Mouse (Mus musculus): ENCODE data around the gene Asic2. TPM values are rescaled to one million over a fixed set of nuclear protein-coding genes. Genes with fewer than 3 reads are reported as not detected.

The Asic2 gene
- polyA plus RNA-seq, 1 experiment from 2014 or later: 0.06 TPM

DNA sequence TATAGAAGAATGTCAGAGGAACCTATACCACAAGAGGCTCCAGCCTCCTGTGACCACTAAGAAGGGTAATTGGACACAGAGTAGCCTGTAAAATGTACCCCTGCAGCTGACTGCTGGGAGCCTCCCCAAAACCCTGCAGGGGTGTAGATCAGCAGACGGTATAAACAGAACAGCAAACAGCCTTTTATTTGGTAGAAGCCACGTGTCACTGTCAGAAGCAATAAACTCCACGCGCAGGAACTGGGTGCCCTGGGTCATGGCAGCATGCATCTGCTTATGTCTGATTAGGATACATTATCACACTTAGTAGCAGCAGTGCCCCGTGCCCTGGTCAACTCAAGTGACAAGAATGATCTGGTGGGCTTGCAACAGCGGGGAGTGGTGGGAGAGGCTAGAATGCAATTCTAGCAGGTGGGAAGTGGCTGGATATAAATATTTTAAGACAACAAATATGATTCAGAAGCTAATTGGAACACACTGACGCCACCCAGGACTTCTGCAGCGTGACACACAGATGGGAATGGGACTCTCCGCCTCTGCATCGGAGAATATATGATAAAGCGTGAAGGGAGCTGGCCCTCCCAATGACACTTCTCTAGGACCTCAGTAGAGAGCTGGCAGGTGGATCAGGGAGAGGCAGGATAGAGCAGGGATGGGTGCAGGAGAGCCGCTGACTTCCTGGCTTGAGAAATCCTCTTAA lies 912.7 kb downstream of the Asic2 start:
- no peaks in the 10 kb centered on the region for H3K27me3 ChIP-seq (replicated peaks)
- H3K9me3 ChIP-seq (replicated peaks): no peaks in the 10 kb centered on the region
- peaks cover 16% of the 10 kb centered on the region for H3K4me1 ChIP-seq (replicated peaks)
- H3K4me3 ChIP-seq: no peak overlapping the region
- H3K36me3 ChIP-seq: no peaks in the 10 kb centered on the region
- no peak for ATAC-seq (ENCODE audit: insufficient number of reproducible peaks, low FRiP score)
- H3K27ac ChIP-seq (ENCODE audit: poor library complexity, severe bottlenecking): no peak overlapping the region
- no peak overlapping the region for H3K4me2 ChIP-seq
- 64% methylated on average over 12 of the region's 12 CpGs for WGBS
- H3K9ac ChIP-seq: no peak overlapping the region

DNA sequence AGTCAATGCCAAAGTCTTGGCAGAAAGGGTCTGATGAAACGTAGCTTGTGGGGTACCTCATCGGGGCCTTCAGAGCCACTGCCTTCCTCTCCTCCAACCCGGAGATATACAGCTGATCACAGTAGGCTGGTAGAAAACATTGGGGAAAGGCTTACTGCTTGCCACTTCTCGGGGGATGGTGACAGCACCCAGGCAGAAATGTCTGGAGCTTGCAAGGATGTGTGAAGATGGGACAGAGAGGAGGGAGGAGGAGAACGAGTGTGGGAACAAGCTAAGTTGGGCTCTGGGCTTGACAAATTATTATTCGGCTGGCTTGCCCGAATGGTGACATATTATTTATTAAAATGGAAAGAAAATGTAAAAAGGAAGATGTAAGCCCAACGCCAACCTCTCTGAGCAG lies 914.4 kb downstream of the Asic2 start:
- WGBS: 83% methylated on average over 8 of the region's 8 CpGs
- no peak for ATAC-seq (ENCODE audit: insufficient number of reproducible peaks, low FRiP score)
- no peak overlapping the region for H3K27ac ChIP-seq (ENCODE audit: poor library complexity, severe bottlenecking)
- no peaks in the 10 kb centered on the region for H3K9me3 ChIP-seq (replicated peaks)
- peaks cover 11% of the 10 kb centered on the region for H3K4me1 ChIP-seq (replicated peaks)
- no peak overlapping the region for H3K4me3 ChIP-seq
- H3K4me2 ChIP-seq: no peak overlapping the region
- no peaks in the 10 kb centered on the region for H3K27me3 ChIP-seq (replicated peaks)
- H3K9ac ChIP-seq: no peak overlapping the region
- H3K36me3 ChIP-seq: no peaks in the 10 kb centered on the region

DNA sequence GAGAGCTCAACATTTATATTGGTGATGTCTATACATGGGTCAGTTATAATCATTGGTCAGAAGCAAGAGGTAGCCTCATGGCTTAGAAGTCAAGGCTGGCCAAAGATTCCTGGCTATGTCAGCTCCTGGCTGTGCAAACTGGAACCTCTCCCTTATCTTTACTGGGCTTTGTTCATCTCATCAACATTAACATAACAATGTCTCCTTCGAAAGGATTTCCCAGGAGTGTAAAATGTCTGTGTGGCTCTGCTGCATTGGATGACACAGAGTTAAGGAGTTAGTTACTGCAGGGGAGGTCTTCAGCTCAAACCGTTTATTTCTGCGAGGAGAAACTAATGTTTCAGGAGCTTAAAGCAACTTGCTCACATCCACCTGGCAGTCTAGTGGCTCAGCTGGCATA lies 926.6 kb downstream of the Asic2 start:
- Histone ChIP-seq H3K4me2 (no peak overlapping the region), H3K4me3 (no peak overlapping the region), H3K4me1 (replicated peaks) (no peaks in the 10 kb centered on the region), H3K9ac (no peak overlapping the region), H3K9me3 (replicated peaks) (no peaks in the 10 kb centered on the region), H3K27ac (ENCODE audit: poor library complexity, severe bottlenecking) (no peak overlapping the region), H3K36me3 (no peaks in the 10 kb centered on the region), H3K27me3 (replicated peaks) (peaks cover 4% of the 10 kb centered on the region; the same call in 1 of the 2 replicates)
- WGBS: 65% methylated on average over 3 of the region's 3 CpGs
- no peak for ATAC-seq (ENCODE audit: insufficient number of reproducible peaks, low FRiP score)

- Histone ChIP-seq H3K4me3 (no peak overlapping the region), H3K4me1 (replicated peaks) (no peaks in the 10 kb centered on the region), H3K27me3 (replicated peaks) (peaks cover 4% of the 10 kb centered on the region; the same call in 1 of the 2 replicates), H3K9me3 (replicated peaks) (no peaks in the 10 kb centered on the region), H3K4me2 (no peak overlapping the region), H3K36me3 (no peaks in the 10 kb centered on the region), H3K9ac (no peak overlapping the region), H3K27ac (ENCODE audit: poor library complexity, severe bottlenecking) (no peak overlapping the region)
- no peak for ATAC-seq (ENCODE audit: insufficient number of reproducible peaks, low FRiP score)
- 73% methylated on average over 5 of the region's 5 CpGs for WGBS
Observed at GRCm38 (mm10) chr11:81039976-81040375, 928.3 kb downstream of the Asic2 start.

DNA sequence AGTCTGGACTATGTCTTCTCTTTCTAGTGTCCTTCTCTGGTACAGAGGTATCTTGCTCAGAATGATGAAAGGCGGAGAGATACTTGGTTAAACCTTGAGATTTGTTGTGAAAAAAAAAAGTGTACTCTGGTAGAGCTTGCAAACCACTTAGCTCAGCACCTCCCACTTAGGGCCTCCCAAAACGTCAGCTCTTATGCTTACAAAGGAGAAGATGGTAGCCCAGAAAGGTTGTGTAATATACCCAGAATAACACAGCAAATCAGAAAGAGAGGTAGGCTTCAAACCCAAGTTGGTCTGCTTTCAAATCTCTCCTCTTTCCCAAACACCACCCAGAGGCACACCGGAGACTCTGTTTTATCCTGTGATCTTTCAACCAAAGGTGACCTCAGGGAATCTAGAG lies 936.1 kb downstream of the Asic2 start:
- Histone ChIP-seq H3K4me2 (no peak overlapping the region), H3K4me3 (no peak overlapping the region), H3K4me1 (replicated peaks) (no peaks in the 10 kb centered on the region; the same call in 1 of the 2 replicates), H3K9ac (no peak overlapping the region), H3K27me3 (replicated peaks) (no peaks in the 10 kb centered on the region), H3K9me3 (replicated peaks) (no peaks in the 10 kb centered on the region), H3K27ac (ENCODE audit: poor library complexity, severe bottlenecking) (no peak overlapping the region), H3K36me3 (no peaks in the 10 kb centered on the region)
- ATAC-seq (ENCODE audit: insufficient number of reproducible peaks, low FRiP score): no peak
- 78% methylated on average over 3 of the region's 3 CpGs for WGBS

- H3K9me3 ChIP-seq (replicated peaks): peaks cover 12% of the 10 kb centered on the region; the same call in 1 of the 2 replicates
- WGBS: 93% methylated on average over 8 of the region's 8 CpGs
- H3K9ac ChIP-seq: no peak overlapping the region
- H3K27me3 ChIP-seq (replicated peaks): no peaks in the 10 kb centered on the region
- ATAC-seq (ENCODE audit: insufficient number of reproducible peaks, low FRiP score): no peak
- H3K4me3 ChIP-seq: no peak overlapping the region
- no peak overlapping the region for H3K4me2 ChIP-seq
- no peaks in the 10 kb centered on the region for H3K4me1 ChIP-seq (replicated peaks)
- H3K27ac ChIP-seq (ENCODE audit: poor library complexity, severe bottlenecking): no peak overlapping the region
- no peaks in the 10 kb centered on the region for H3K36me3 ChIP-seq
Observed at GRCm38 (mm10) chr11:81014776-81015175, 953.5 kb downstream of the Asic2 start.

- Histone ChIP-seq H3K4me2 (no peak overlapping the region), H3K36me3 (no peaks in the 10 kb centered on the region), H3K27me3 (replicated peaks) (no peaks in the 10 kb centered on the region), H3K9me3 (replicated peaks) (peaks cover 12% of the 10 kb centered on the region; the same call in 1 of the 2 replicates), H3K4me3 (no peak overlapping the region), H3K4me1 (replicated peaks) (no peaks in the 10 kb centered on the region), H3K27ac (ENCODE audit: poor library complexity, severe bottlenecking) (no peak overlapping the region), H3K9ac (no peak overlapping the region)
- ATAC-seq (ENCODE audit: insufficient number of reproducible peaks, low FRiP score): no peak
- 86% methylated on average over 6 of the region's 6 CpGs for WGBS
Observed at GRCm38 (mm10) chr11:81013501-81013900, 954.8 kb downstream of the Asic2 start.

GRCm38 (mm10) chr11:81010766-81011165 lies 957.5 kb downstream of the Asic2 start:
- no peak overlapping the region for H3K27ac ChIP-seq (ENCODE audit: poor library complexity, severe bottlenecking)
- H3K36me3 ChIP-seq: no peaks in the 10 kb centered on the region
- no peaks in the 10 kb centered on the region for H3K27me3 ChIP-seq (replicated peaks)
- 79% methylated on average over 7 of the region's 7 CpGs for WGBS
- ATAC-seq (ENCODE audit: insufficient number of reproducible peaks, low FRiP score): no peak
- H3K4me2 ChIP-seq: no peak overlapping the region
- H3K4me3 ChIP-seq: no peak overlapping the region
- H3K9ac ChIP-seq: no peak overlapping the region
- H3K4me1 ChIP-seq (replicated peaks): no peaks in the 10 kb centered on the region
- peaks cover 7% of the 10 kb centered on the region; the same call in 1 of the 2 replicates for H3K9me3 ChIP-seq (replicated peaks)

- Histone ChIP-seq H3K36me3 (no peaks in the 10 kb centered on the region), H3K27ac (ENCODE audit: poor library complexity, severe bottlenecking) (no peak overlapping the region), H3K4me2 (no peak overlapping the region), H3K4me1 (replicated peaks) (no peaks in the 10 kb centered on the region), H3K9ac (no peak overlapping the region), H3K4me3 (no peak overlapping the region), H3K9me3 (replicated peaks) (no peaks in the 10 kb centered on the region), H3K27me3 (replicated peaks) (no peaks in the 10 kb centered on the region)
- WGBS: 80% methylated on average over 12 of the region's 12 CpGs
- ATAC-seq (ENCODE audit: insufficient number of reproducible peaks, low FRiP score): no peak
Observed at GRCm38 (mm10) chr11:81009366-81009765, 958.9 kb downstream of the Asic2 start.

DNA sequence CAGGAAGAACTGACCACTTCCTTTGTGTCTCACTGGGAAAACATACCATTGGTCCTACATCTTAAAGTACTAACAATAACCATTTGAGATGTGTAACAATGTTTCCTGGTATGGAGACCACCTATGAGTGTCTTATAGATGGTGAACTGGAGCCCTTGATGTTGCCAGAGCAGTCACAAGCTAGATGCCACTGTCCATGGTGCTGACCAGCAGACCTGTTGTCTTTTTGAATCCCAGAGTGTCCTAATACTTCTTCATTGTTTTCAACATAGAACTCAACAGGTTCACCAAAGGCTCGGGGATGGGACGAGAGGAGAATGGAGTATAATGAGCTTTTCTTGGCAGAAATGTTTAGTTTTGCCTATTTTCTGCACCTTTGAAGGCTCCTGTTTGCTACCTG lies 962.4 kb downstream of the Asic2 start:
- H3K27me3 ChIP-seq (replicated peaks): no peaks in the 10 kb centered on the region
- no peak overlapping the region for H3K9ac ChIP-seq
- no peaks in the 10 kb centered on the region for H3K4me1 ChIP-seq (replicated peaks)
- H3K27ac ChIP-seq (ENCODE audit: poor library complexity, severe bottlenecking): no peak overlapping the region
- no peak overlapping the region for H3K4me3 ChIP-seq
- 57% methylated on average over 2 of the region's 2 CpGs for WGBS
- H3K4me2 ChIP-seq: no peak overlapping the region
- no peak for ATAC-seq (ENCODE audit: insufficient number of reproducible peaks, low FRiP score)
- no peaks in the 10 kb centered on the region for H3K9me3 ChIP-seq (replicated peaks)
- no peaks in the 10 kb centered on the region for H3K36me3 ChIP-seq

- H3K9me3 ChIP-seq (replicated peaks): no peaks in the 10 kb centered on the region
- no peaks in the 10 kb centered on the region for H3K4me1 ChIP-seq (replicated peaks)
- H3K9ac ChIP-seq: no peak overlapping the region
- no peak overlapping the region for H3K4me3 ChIP-seq
- WGBS: 73% methylated on average over 10 of the region's 10 CpGs
- ATAC-seq (ENCODE audit: insufficient number of reproducible peaks, low FRiP score): no peak
- H3K27ac ChIP-seq (ENCODE audit: poor library complexity, severe bottlenecking): no peak overlapping the region
- H3K36me3 ChIP-seq: no peaks in the 10 kb centered on the region
- H3K27me3 ChIP-seq (replicated peaks): no peaks in the 10 kb centered on the region
- H3K4me2 ChIP-seq: no peak overlapping the region
Observed at GRCm38 (mm10) chr11:81002769-81003430, 965.4 kb downstream of the Asic2 start.

Measured in heart, embryonic 12.5 days (tissue).